Mouse (Mus musculus): Measurements from ENCODE around the gene Ntn5. TPM values are rescaled to one million over a fixed set of nuclear protein-coding genes. Genes with fewer than 3 reads are reported as not detected.

The Ntn5 gene
- polyA plus RNA-seq, 1 experiment: 2.1 TPM

DNA sequence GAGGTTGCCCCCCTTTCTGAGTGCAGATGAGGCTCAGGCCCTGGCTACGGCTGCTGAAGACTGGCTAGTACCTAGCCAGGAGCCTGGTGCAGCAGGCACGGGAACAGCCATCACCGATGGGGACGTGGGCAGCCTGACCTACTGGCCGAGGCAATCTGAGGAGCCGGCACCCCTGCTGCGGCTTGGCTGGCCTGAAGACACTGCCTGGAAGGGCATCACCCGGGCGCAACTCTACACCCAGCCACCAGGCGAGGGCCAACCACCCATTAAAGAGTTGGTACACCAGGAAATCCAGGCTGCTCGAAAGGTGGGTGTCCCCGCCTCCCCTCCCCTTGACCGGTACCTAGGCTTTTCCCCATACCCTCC, 38.5 kb downstream of the Ntn5 start:
- no peak for DNase-seq (ENCODE audit: low read depth)
- TF ChIP-seq CTCF (IDR thresholded peaks at IDR 0.05; ENCODE audit: borderline replicate concordance, extremely low read depth, insufficient read depth, insufficient read length): no peak

DNA sequence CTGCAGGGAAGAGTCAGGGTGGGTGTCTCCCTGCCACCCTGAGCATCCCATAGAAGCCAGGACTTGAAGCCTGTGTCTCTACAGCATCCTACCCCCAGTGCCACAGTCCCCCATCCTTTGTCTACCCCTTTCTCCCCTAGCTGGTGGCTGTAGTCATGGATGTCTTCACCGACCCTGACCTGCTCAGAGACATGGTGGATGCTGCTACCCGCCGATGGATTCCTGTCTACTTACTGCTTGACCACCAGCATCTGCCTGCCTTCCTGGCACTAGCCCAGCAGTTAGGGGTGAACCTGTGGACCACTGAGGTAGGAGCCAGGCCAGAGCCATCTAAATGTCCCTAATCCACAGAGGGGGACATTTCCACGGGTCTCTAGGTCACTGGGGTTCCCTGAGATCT, 39.5 kb downstream of the Ntn5 start:
- no peak for TF ChIP-seq POLR2A (IDR thresholded peaks at IDR 0.05; ENCODE audit: borderline replicate concordance, extremely low read depth, insufficient read depth, insufficient read length, poor library complexity, severe bottlenecking)
- TF ChIP-seq CTCF (IDR thresholded peaks at IDR 0.05; ENCODE audit: borderline replicate concordance, extremely low read depth, insufficient read depth, insufficient read length): no peak
- no peak for DNase-seq (ENCODE audit: low read depth)

DNA sequence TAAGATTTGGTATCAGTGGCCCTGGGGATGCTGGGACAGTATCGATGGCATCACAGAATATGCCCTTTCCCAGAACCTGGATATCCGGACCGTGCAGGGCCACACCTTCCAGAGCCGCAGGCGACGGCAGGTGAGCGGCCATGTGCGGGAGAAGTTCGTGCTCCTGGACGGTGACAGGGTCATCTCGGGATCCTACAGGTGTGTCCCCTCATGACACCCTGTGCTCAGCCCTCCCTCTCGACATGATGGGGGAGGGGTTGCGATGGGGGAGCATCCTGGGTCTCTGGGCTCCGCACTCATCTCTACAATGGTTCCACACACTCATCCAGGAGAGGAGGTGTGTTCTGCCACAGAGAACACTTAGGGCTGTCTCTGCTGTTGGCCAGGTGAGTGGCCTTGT, 40.0 kb downstream of the Ntn5 start:
- no peak for DNase-seq (ENCODE audit: low read depth)
- TF ChIP-seq POLR2A (IDR thresholded peaks at IDR 0.05; ENCODE audit: borderline replicate concordance, extremely low read depth, insufficient read depth, insufficient read length, poor library complexity, severe bottlenecking): no peak
- TF ChIP-seq CTCF (IDR thresholded peaks at IDR 0.05; ENCODE audit: borderline replicate concordance, extremely low read depth, insufficient read depth, insufficient read length): no peak

DNA sequence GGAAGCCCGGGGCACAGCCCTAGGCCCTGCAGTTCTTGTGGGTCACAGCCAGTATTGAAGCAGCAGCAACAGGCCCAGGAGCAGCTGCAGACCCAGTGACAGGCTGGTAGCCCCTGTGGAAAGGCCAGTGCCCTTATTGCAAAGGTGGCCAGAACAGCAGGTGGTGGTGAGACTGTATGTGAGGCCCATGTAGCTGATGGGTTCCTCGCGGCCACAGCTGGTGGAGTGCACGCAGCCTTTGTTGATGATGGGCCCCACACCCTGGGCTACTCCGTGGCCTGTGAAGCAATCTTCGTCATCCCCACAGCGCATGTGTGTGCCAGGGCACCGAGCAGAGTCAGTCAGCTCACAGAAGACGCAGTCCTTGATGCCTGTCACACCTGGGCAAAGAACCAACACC, 41.3 kb downstream of the Ntn5 start:
- DNase-seq (ENCODE audit: low read depth): no peak
- no peak for TF ChIP-seq CTCF (IDR thresholded peaks at IDR 0.05; ENCODE audit: borderline replicate concordance, extremely low read depth, insufficient read depth, insufficient read length)
- no peak for TF ChIP-seq POLR2A (IDR thresholded peaks at IDR 0.05; ENCODE audit: borderline replicate concordance, extremely low read depth, insufficient read depth, insufficient read length, poor library complexity, severe bottlenecking)

DNA sequence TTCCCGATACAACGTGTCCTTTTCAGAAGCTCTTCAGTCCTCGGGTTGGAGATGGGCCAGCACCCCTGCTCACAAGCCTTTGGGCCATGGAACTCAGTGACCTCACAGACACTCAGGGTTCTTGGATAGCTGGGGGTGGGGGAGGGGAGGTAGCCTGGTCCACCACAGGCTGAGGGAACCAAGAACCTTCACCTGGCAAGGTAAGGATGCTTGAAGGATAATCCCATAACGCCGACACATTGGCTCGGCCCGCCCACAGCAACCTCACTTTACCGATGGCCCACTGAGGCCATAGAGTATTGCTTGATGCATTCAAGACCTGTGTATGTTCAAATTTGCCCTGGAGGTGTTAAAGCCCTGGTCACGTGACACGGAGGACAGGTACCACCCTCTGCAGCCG, 41.9 kb downstream of the Ntn5 start, which contains the start of gene Spaca4:
Spaca4 (minus strand) TSS at position 101 of the 400 bp plus-strand sequence.
- no peak for DNase-seq (ENCODE audit: low read depth)
- no peak for TF ChIP-seq POLR2A (IDR thresholded peaks at IDR 0.05; ENCODE audit: borderline replicate concordance, extremely low read depth, insufficient read depth, insufficient read length, poor library complexity, severe bottlenecking)
- no peak for TF ChIP-seq CTCF (IDR thresholded peaks at IDR 0.05; ENCODE audit: borderline replicate concordance, extremely low read depth, insufficient read depth, insufficient read length)

DNA sequence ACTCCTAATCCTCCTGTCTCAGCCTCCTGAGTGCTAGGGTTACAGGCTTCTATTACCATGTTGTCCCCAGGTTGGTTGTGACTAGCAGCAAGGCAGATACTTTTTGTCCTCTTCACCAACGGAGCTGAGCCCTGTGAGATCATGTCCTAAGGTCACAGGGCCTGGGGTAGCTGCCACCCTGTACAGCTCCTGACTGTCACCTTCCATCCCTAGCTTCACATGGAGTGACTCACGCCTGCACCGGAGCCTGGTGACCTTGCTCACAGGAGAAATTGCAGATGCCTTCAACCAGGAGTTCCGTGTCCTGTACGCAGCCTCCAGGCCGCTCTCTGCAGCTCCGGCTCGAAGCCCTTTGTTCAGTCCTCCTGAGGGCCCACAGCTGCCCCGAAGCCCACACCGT, 42.6 kb downstream of the Ntn5 start:
- TF ChIP-seq POLR2A (IDR thresholded peaks at IDR 0.05; ENCODE audit: borderline replicate concordance, extremely low read depth, insufficient read depth, insufficient read length, poor library complexity, severe bottlenecking) (no peak), CTCF (IDR thresholded peaks at IDR 0.05; ENCODE audit: borderline replicate concordance, extremely low read depth, insufficient read depth, insufficient read length) (no peak)
- no peak for DNase-seq (ENCODE audit: low read depth)

DNA sequence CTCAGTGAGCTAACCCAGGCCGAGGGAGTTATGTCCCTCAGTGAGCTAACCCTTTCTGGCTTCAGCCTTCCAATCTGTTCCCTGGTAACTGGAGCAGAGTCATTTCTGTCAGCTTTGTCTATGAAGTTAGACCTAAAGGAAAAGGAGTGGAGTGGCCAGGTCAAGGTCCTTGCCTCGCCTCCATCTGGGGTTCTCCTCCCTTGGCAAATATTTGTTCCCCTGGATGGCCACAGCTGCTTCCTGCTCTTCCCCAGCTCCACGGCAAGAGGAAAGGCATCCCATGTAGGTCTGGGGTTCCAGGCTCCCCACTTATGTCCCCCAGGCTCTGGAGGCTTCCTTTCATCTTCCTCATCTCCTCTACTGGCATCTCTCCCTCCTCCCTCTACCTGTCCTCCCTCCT, 43.8 kb downstream of the Ntn5 start:
- DNase-seq (ENCODE audit: low read depth): no peak
- TF ChIP-seq CTCF (IDR thresholded peaks at IDR 0.05; ENCODE audit: borderline replicate concordance, extremely low read depth, insufficient read depth, insufficient read length) (no peak), POLR2A (IDR thresholded peaks at IDR 0.05; ENCODE audit: borderline replicate concordance, extremely low read depth, insufficient read depth, insufficient read length, poor library complexity, severe bottlenecking) (no peak)

DNA sequence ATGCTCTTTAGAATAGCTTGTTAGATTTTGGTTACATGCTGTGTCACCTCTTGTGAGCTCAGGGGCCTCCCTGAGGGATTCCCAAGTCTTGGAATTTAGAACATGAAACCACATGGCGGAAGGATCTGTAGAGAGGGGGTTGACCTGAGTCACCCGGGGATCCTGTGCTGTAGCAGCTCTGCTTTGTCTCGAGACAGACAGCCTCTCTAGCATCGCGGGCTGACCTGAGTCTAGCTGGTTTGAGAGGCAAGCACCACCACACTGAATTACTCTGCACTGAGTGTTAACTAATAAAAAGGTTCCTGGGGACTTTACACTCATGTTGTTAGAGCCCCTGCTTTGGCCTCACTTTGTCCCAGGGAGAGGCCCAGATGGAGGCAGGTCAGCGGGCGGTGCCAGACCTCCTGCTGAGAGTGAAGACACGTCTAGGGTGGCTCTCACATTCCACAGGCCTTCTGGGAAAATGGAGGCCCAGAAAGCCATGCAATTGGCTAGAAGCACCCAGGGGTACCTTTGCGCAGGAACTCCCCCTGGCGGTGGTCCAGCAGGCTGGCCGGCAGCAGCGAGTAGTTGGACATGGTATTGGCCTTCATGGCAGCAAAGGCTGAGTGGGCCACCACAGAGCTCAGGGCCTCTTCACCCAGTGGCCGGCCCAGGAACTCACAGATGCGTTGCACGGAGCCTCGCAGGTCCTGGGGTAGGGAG, 47.1 kb downstream of the Ntn5 start:
- no peak for DNase-seq (ENCODE audit: low read depth)
- TF ChIP-seq CTCF (IDR thresholded peaks at IDR 0.05; ENCODE audit: borderline replicate concordance, extremely low read depth, insufficient read depth, insufficient read length): peak; percentile 70
- no peak for TF ChIP-seq POLR2A (IDR thresholded peaks at IDR 0.05; ENCODE audit: borderline replicate concordance, extremely low read depth, insufficient read depth, insufficient read length, poor library complexity, severe bottlenecking)

DNA sequence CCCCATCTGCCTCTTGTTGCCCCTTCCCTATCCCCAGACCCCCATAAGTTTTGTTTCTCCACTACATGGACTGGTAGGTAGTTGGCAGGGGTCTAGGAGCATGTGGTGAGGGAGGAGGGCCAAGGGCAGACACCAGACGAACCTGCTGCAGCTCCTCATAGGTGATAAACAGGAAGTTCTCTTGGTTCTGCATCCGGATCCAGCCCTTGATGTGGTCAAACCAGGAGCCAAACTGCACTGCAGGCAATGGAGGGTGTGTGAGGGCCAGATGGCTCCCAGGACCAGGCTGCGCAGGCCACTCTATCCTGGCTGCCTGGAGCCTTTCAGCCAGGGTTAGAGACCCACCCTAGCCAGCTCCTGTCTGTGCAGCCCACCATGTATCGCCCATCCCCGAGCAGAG, 49.7 kb downstream of the Ntn5 start:
- DNase-seq (ENCODE audit: low read depth): no peak
- TF ChIP-seq POLR2A (IDR thresholded peaks at IDR 0.05; ENCODE audit: borderline replicate concordance, extremely low read depth, insufficient read depth, insufficient read length, poor library complexity, severe bottlenecking) (no peak), CTCF (IDR thresholded peaks at IDR 0.05; ENCODE audit: borderline replicate concordance, extremely low read depth, insufficient read depth, insufficient read length) (no peak)

DNA sequence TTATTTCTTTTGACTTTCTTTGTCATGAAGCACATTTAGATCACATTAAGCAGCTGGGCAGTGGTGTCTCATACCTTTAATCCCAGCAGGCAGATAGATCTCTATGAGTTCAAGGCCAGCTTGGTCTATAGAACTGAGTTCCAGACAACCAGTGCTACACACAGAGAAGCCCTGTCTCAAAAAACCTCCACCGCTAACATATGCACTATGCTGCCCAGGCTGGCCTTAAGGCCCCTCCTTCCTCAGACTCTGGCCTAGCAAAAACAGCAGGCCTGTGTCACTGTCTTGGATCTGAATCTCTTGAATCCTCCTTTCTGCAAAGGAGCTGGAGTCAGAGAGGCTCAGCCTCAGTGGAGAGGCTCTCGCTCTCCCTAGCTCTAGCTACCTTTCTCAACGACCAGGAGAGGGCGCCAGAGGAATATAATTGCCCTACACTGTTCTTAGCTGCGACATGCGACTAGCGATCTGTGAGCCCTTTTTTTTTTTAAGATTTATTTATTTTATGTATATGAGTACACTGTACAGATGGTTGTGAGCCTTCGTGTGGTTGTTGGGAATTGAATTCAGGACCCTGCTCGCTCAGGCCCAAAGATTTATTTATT, 55.4 kb downstream of the Ntn5 start:
- peak; percentile 84 for TF ChIP-seq CTCF (IDR thresholded peaks at IDR 0.05; ENCODE audit: borderline replicate concordance, extremely low read depth, insufficient read depth, insufficient read length)
- TF ChIP-seq POLR2A (IDR thresholded peaks at IDR 0.05; ENCODE audit: borderline replicate concordance, extremely low read depth, insufficient read depth, insufficient read length, poor library complexity, severe bottlenecking): no peak
- peak; percentile 93 for DNase-seq (ENCODE audit: low read depth)

DNA sequence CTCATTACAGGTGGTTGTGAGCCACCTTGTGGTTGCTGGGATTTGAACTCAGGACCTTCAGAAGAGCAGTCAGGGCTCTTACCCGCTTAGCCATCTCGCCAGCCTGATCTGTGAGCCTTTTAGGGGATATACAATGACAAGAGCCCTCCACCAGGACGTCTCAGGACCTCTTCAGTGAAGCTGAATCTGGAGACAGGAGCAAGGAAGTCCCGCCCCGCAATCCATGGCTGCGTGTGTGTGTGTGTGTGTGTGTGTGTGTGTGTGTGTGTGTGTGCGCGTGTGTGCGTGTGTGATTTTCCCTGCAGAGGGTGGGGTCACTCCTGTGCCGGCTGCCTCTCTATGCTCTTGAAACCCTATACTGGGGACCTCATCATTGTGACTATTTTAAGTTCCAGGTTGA, 56.0 kb downstream of the Ntn5 start:
- no peak for DNase-seq (ENCODE audit: low read depth)
- TF ChIP-seq POLR2A (IDR thresholded peaks at IDR 0.05; ENCODE audit: borderline replicate concordance, extremely low read depth, insufficient read depth, insufficient read length, poor library complexity, severe bottlenecking) (no peak), CTCF (IDR thresholded peaks at IDR 0.05; ENCODE audit: borderline replicate concordance, extremely low read depth, insufficient read depth, insufficient read length) (no peak)

DNA sequence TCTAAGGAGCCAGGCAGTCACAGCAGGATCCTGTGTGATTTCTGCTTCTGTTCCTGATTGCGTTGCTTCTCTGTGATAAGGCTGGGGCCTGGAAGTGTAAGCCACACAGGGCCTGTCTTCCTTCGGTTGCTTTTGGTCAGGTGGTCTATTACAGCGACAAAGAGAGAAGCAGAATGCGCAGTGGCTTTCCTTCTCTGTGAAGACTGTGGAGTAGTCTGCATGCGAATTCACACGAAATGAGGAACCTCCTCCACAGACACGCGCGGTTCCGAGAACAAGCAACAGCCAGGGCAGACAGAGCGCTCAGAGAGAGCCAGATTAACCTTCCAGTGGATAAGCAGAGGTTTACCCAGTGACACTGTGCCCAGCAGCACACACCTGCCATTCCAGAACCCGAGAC, 57.5 kb downstream of the Ntn5 start:
- no peak for DNase-seq (ENCODE audit: low read depth)
- TF ChIP-seq CTCF (IDR thresholded peaks at IDR 0.05; ENCODE audit: borderline replicate concordance, extremely low read depth, insufficient read depth, insufficient read length) (no peak), POLR2A (IDR thresholded peaks at IDR 0.05; ENCODE audit: borderline replicate concordance, extremely low read depth, insufficient read depth, insufficient read length, poor library complexity, severe bottlenecking) (no peak)
